Mouse (Mus musculus): ENCODE data around the gene Adcy9. TPM values are rescaled to one million over a fixed set of nuclear protein-coding genes. Genes with fewer than 3 reads are reported as not detected.
A peak's percentile ranks its signal among the peaks of the same experiment; 100 is the strongest.

Gene Adcy9
- polyA plus RNA-seq, 1 experiment, result 5.5 TPM

GRCm38 (mm10) chr16:4395687-4396341 lies 24.5 kb downstream of the Adcy9 start:
- 59% methylated on average over 10 of the region's 10 CpGs for WGBS
- no peak for DNase-seq (ENCODE audit: low read depth, low spot score)

- WGBS, result 89% methylated on average over 4 of the region's 4 CpGs
- DNase-seq (ENCODE audit: low read depth, low spot score), result no peak
These were observed 25.2 kb downstream of the Adcy9 start for GRCm38 (mm10) chr16:4394991-4395590.

GRCm38 (mm10) chr16:4383473-4384038 lies 36.7 kb downstream of the Adcy9 start:
- WGBS, result 51% methylated on average over 4 of the region's 4 CpGs

GRCm38 (mm10) chr16:4382406-4382805 lies 37.9 kb downstream of the Adcy9 start:
- 96% methylated on average over 3 of the region's 3 CpGs for WGBS

More at GRCm38 (mm10) chr16:4383473-4384038, 36.7 kb downstream of the Adcy9 start:
- no peak for DNase-seq (ENCODE audit: low read depth, low spot score)

GRCm38 (mm10) chr16:4381487-4381886 lies 38.8 kb downstream of the Adcy9 start:
- no peak for DNase-seq (ENCODE audit: low read depth, low spot score)
- 22% methylated on average over 4 of the region's 4 CpGs for WGBS

More at GRCm38 (mm10) chr16:4382406-4382805, 37.9 kb downstream of the Adcy9 start:
- no peak for DNase-seq (ENCODE audit: low read depth, low spot score)

GRCm38 (mm10) chr16:4378788-4379187 lies 41.5 kb downstream of the Adcy9 start:
- 74% methylated on average over 1 of the region's 1 CpGs for WGBS
- DNase-seq (ENCODE audit: low read depth, low spot score), result no peak

GRCm38 (mm10) chr16:4377556-4377955 lies 42.7 kb downstream of the Adcy9 start:
- 79% methylated on average over 5 of the region's 5 CpGs for WGBS
- DNase-seq (ENCODE audit: low read depth, low spot score), result no peak

- no peak for DNase-seq (ENCODE audit: low read depth, low spot score)
- WGBS, result 60% methylated on average over 7 of the region's 7 CpGs
These were observed 45.4 kb downstream of the Adcy9 start for GRCm38 (mm10) chr16:4374780-4375380.

GRCm38 (mm10) chr16:4374270-4374669 lies 46.0 kb downstream of the Adcy9 start:
- no peak for DNase-seq (ENCODE audit: low read depth, low spot score)
- WGBS, result 90% methylated on average over 5 of the region's 5 CpGs

- 44% methylated on average over 2 of the region's 2 CpGs for WGBS
These were observed 49.3 kb downstream of the Adcy9 start for GRCm38 (mm10) chr16:4371039-4371438.

GRCm38 (mm10) chr16:4370141-4370541 lies 50.2 kb downstream of the Adcy9 start:
- DNase-seq (ENCODE audit: low read depth, low spot score), result no peak
- 83% methylated on average over 10 of the region's 10 CpGs for WGBS

More at GRCm38 (mm10) chr16:4371039-4371438, 49.3 kb downstream of the Adcy9 start:
- DNase-seq (ENCODE audit: low read depth, low spot score), result no peak

GRCm38 (mm10) chr16:4367930-4368329 lies 52.4 kb downstream of the Adcy9 start:
- DNase-seq (ENCODE audit: low read depth, low spot score), result peak; percentile 44
- WGBS, result 25% methylated on average over 3 of the region's 3 CpGs

GRCm38 (mm10) chr16:4367291-4367690 lies 53.0 kb downstream of the Adcy9 start:
- WGBS, result 62% methylated on average over 1 of the region's 1 CpGs
- DNase-seq (ENCODE audit: low read depth, low spot score), result no peak

- WGBS, result 91% methylated on average over 3 of the region's 3 CpGs
These were observed 53.6 kb downstream of the Adcy9 start for GRCm38 (mm10) chr16:4366671-4367070.

GRCm38 (mm10) chr16:4363341-4364116 lies 56.8 kb downstream of the Adcy9 start:
- 94% methylated on average over 4 of the region's 4 CpGs for WGBS
- DNase-seq (ENCODE audit: low read depth, low spot score), result no peak

More at GRCm38 (mm10) chr16:4366671-4367070, 53.6 kb downstream of the Adcy9 start:
- DNase-seq (ENCODE audit: low read depth, low spot score), result no peak

GRCm38 (mm10) chr16:4355260-4356043 lies 64.8 kb downstream of the Adcy9 start:
- 75% methylated on average over 4 of the region's 4 CpGs for WGBS
- no peak for DNase-seq (ENCODE audit: low read depth, low spot score)

- DNase-seq (ENCODE audit: low read depth, low spot score), result no peak
- 92% methylated on average over 7 of the region's 7 CpGs for WGBS
These were observed 77.7 kb downstream of the Adcy9 start for GRCm38 (mm10) chr16:4342579-4342978.

- 48% methylated on average over 14 of the region's 14 CpGs for WGBS
- peak; percentile 19 for DNase-seq (ENCODE audit: low read depth, low spot score)
These were observed 78.8 kb downstream of the Adcy9 start for GRCm38 (mm10) chr16:4341316-4342062.
